Mouse (Mus musculus) adrenal gland, adult 2 months (tissue): ENCODE data around the gene Olfr1449. TPM values are rescaled to one million over a fixed set of nuclear protein-coding genes. Genes with fewer than 3 reads are reported as not detected.
"Not testable (repeated sequence)": the region's sequence is repeated elsewhere in the genome, so short reads cannot be mapped to it uniquely, and the experiment has no call there.

Experiments
- DNase-seq: peaks from one replicate; pipeline ENCODE4 v3.0.0; 2021
- long read RNA-seq: library from polyadenylated mRNA; stranded (forward); transcript quantifications from one replicate; pipeline ENCODE4 v2.0.0, GENCODE M21; 2021
- polyA plus RNA-seq: library from polyadenylated mRNA; depleted of rRNA; stranded (reverse); fragments of >200 nt; gene quantifications from 2 replicates; pipeline ENCODE4 v1.2.3, GENCODE M21; 2012; rRNA removed
- total RNA-seq, 2 experiments: library from RNA; stranded (reverse); gene quantifications; 2 replicates each; pipeline ENCODE4 v1.2.3; 2021

The Olfr1449 gene
- total RNA-seq (not detected), polyA plus RNA-seq (not detected in 2 replicates)
- long read RNA-seq: 0 reads

DNA sequence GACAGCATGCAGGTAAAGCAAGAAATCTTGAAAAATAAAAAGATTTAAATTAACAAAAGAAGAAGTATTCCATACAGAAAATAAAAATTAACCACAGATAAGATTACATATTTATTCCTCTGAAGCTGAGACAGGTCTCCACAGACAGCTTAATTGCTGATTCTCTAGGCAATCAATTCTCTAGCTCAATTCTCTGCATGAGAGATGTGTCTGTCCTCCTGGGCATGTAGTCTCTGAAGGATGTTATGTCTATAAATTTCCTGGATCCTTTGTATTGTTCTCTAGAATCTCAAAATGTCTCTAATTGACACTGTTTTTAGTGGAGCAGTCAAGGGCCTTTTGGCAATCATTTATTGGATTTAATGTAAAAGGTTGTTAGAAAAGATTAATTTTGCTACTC, at the start of gene Olfr1449:
TSS of gene Olfr1449 (plus strand) at position 301 of the 400 bp plus-strand sequence.
- no peak for DNase-seq

GRCm38 (mm10) chr19:12883555-12883954, 47.1 kb upstream of the Olfr1449 start, which contains the start of gene Olfr1445:
TSS of gene Olfr1445 (plus strand) at chr19:12883855.
- DNase-seq: no peak

- DNase-seq: no peak
Measured at GRCm38 (mm10) chr19:12893424-12893823, 37.2 kb upstream of the Olfr1449 start, which contains the start of gene Olfr1446. TSS of gene Olfr1446 (minus strand) at chr19:12893524.

DNA sequence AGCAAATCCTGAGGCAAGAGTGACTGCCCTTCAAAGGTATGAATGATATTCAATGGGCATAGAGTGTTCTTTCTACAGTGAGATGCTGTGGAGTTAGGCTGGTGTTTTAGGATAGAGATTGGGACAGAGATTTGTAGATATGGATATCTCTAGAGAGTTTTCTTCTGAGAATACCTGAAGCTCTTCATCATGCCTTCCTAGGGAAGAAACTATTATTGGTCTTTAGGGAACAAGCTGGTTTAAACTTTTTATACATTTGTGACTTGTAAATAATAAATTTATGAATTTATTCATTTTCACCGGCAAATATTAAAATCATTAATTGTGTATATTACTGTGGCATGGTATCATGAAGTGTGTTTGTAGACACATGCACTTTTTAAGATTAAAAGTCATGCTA, 27.0 kb upstream of the Olfr1449 start, which contains the start of gene Olfr1447:
TSS of gene Olfr1447 (minus strand) at position 101 of the 400 bp plus-strand sequence.
- DNase-seq: no peak

GRCm38 (mm10) chr19:12924319-12924718, 6.3 kb upstream of the Olfr1449 start, which contains the start of gene Olfr1448:
TSS of gene Olfr1448 (minus strand) at chr19:12924419.
- no peak for DNase-seq

GRCm38 (mm10) chr19:12949958-12950357, 19.3 kb downstream of the Olfr1449 start, which contains the start of gene Olfr1450:
TSS of gene Olfr1450 (plus strand) at chr19:12950258.
- no peak for DNase-seq

GRCm38 (mm10) chr19:12970082-12970481, 39.4 kb downstream of the Olfr1449 start:
- DNase-seq: not testable (repeated sequence)

Other genes with a start within 250 kb of the Olfr1449 start
- gene Keg1, start 235.1 kb upstream of the Olfr1449 start, total RNA-seq: under 1 TPM; 0.23 to 0.45 TPM
- not detected in 2 replicates for gene Keg1, start 235.1 kb upstream of the Olfr1449 start, polyA plus RNA-seq
- 1 to 10 TPM; 2.4 to 2.6 TPM for gene Cntf, start 165.2 kb upstream of the Olfr1449 start, total RNA-seq
- gene Cntf, start 165.2 kb upstream of the Olfr1449 start, polyA plus RNA-seq: not detected in 2 replicates
- gene Zfp91, start 134.7 kb upstream of the Olfr1449 start, total RNA-seq: 10 to 100 TPM; 75.0 to 81.0 TPM
- gene Zfp91, start 134.7 kb upstream of the Olfr1449 start, polyA plus RNA-seq: 11.5 and 13.2 TPM in 2 replicates
- 1 to 10 TPM; 2.2 to 2.6 TPM for gene Lpxn, start 134.6 kb upstream of the Olfr1449 start, total RNA-seq
- 1.3 and 1.9 TPM in 2 replicates for gene Lpxn, start 134.6 kb upstream of the Olfr1449 start, polyA plus RNA-seq
- not detected for gene Gm5244, start 84.2 kb upstream of the Olfr1449 start, total RNA-seq
- not detected in 2 replicates for gene Gm5244, start 84.2 kb upstream of the Olfr1449 start, polyA plus RNA-seq
- not detected for gene Olfr1444, start 73.6 kb upstream of the Olfr1449 start, total RNA-seq
- not detected in 2 replicates for gene Olfr1444, start 73.6 kb upstream of the Olfr1449 start, polyA plus RNA-seq
- not detected for gene Olfr1445, start 47.0 kb upstream of the Olfr1449 start, total RNA-seq
- not detected in 2 replicates for gene Olfr1445, start 47.0 kb upstream of the Olfr1449 start, polyA plus RNA-seq
- not detected for gene Olfr1446, start 37.3 kb upstream of the Olfr1449 start, total RNA-seq
- gene Olfr1446, start 37.3 kb upstream of the Olfr1449 start, polyA plus RNA-seq: not detected in 2 replicates
- not detected for gene Olfr1447, start 27.1 kb upstream of the Olfr1449 start, total RNA-seq
- not detected in 2 replicates for gene Olfr1447, start 27.1 kb upstream of the Olfr1449 start, polyA plus RNA-seq
- not detected for gene Olfr1448, start 6.4 kb upstream of the Olfr1449 start, total RNA-seq
- gene Olfr1448, start 6.4 kb upstream of the Olfr1449 start, polyA plus RNA-seq: not detected in 2 replicates
- gene Olfr1450, start 19.4 kb downstream of the Olfr1449 start, total RNA-seq: not detected
- not detected in 2 replicates for gene Olfr1450, start 19.4 kb downstream of the Olfr1449 start, polyA plus RNA-seq
- not detected for gene Olfr1451, start 64.2 kb downstream of the Olfr1449 start, total RNA-seq
- not detected in 2 replicates for gene Olfr1451, start 64.2 kb downstream of the Olfr1449 start, polyA plus RNA-seq
- gene Olfr1453, start 97.5 kb downstream of the Olfr1449 start, total RNA-seq: not detected
- gene Olfr1453, start 97.5 kb downstream of the Olfr1449 start, polyA plus RNA-seq: not detected in 2 replicates
- gene Olfr1454, start 129.8 kb downstream of the Olfr1449 start, total RNA-seq: not detected
- not detected in 2 replicates for gene Olfr1454, start 129.8 kb downstream of the Olfr1449 start, polyA plus RNA-seq
- gene Olfr1457, start 167.1 kb downstream of the Olfr1449 start, total RNA-seq: not detected
- gene Olfr1457, start 167.1 kb downstream of the Olfr1449 start, polyA plus RNA-seq: not detected in 2 replicates
- not detected for gene Olfr1458, start 175.9 kb downstream of the Olfr1449 start, total RNA-seq
- not detected in 2 replicates for gene Olfr1458, start 175.9 kb downstream of the Olfr1449 start, polyA plus RNA-seq
- under 1 TPM; 0.03 to 0.06 TPM for gene Olfr1459, start 218.7 kb downstream of the Olfr1449 start, total RNA-seq
- not detected in 2 replicates for gene Olfr1459, start 218.7 kb downstream of the Olfr1449 start, polyA plus RNA-seq
- not detected for gene Olfr1461, start 232.2 kb downstream of the Olfr1449 start, total RNA-seq
- gene Olfr1461, start 232.2 kb downstream of the Olfr1449 start, polyA plus RNA-seq: not detected in 2 replicates